Comparison of ENCODE assay signal across 21 mouse cellular contexts in the genomic region with DNA sequence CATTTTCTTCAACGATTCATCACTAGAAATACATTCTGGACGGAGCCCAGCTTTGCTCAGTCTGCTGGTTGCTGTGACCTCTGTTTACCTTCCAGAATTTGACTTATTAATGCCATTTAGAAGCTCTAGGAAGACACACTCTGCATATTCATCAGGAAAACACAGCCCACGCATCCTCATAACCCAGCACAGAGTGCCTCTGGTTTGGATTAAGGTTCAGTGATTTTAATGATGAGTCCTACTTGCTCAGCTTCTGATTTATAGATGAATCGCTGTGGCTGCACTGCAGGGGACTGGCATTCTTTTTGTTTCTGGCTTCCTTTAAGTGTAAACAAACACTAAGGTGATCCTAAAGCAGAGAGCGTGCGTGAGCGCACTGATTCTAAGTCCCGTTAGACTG.
DNase-seq lines count a peak whose midpoint lies in the region; ATAC-seq and TF ChIP-seq lines count a peak whose summit lies in the region.
"Had no signal": no experiment of that assay in that cellular context is flagged by ENCODE, and none has a peak within 500 bp of the region (broad histone marks: within the 10 kb centered on the region; RNA-seq: fewer than 3 reads in every experiment).

No protein-coding gene starts in this region.

- no peak overlapping the region for H3K9ac ChIP-seq in kidney, postnatal 0 days (ENCODE audit: low read depth, low read length)
- no peak overlapping the region for H3K9ac ChIP-seq in kidney, embryonic 16.5 days (replicated peaks; ENCODE audit: low read length)
- no peak overlapping the region for H3K9ac ChIP-seq in neural tube, embryonic 13.5 days
- H3K9ac ChIP-seq: embryonic facial prominence, embryonic 12.5 days; forebrain, embryonic 13.5 days; forebrain, postnatal 0 days had no signal

- peak; percentile 62 for DNase-seq in heart, adult 11 months
- DNase-seq in heart, postnatal 25 days (ENCODE audit: low spot score): no peak
- peak; percentile 24 for DNase-seq in kidney, postnatal 0 days (ENCODE audit: low spot score)
- no peak for DNase-seq in embryo, embryonic 11 days
- no peak for DNase-seq in right cerebral cortex, postnatal 10 days (ENCODE audit: low spot score in 2 of 2)
- DNase-seq: adrenal gland, postnatal 14 days; cerebellum, adult 18-20 months; cerebellum, adult 9-11 months; forebrain, postnatal 0 days; gastrocnemius, adult 2 months; gastrocnemius, postnatal 36 days; heart, adult 18-20 months; heart, postnatal 10 days had no signal

- H3K27ac ChIP-seq in kidney, postnatal 0 days: no peak overlapping the region
- no peak overlapping the region for H3K27ac ChIP-seq in kidney, embryonic 16.5 days (ENCODE audit: low read length)
- H3K27ac ChIP-seq in neural tube, embryonic 13.5 days (replicated peaks): peak overlapping the region; percentile 40; the same call in 1 of the 2 replicates
- H3K27ac ChIP-seq: embryonic facial prominence, embryonic 12.5 days; forebrain, embryonic 13.5 days; gastrocnemius, adult 2 months; heart, embryonic 10.5 days had no signal

- intact Hi-C loops in heart, postnatal 25 days (cut with DNase I): no loop called here

- no peaks in the 10 kb centered on the region for H3K9me3 ChIP-seq in kidney, postnatal 0 days (replicated peaks; ENCODE audit: low read length)
- peaks cover 6% of the 10 kb centered on the region; the same call in 1 of the 2 replicates for H3K9me3 ChIP-seq in kidney, embryonic 16.5 days (ENCODE audit: low read length)
- H3K9me3 ChIP-seq in neural tube, embryonic 13.5 days: no peaks in the 10 kb centered on the region
- H3K9me3 ChIP-seq: embryonic facial prominence, embryonic 12.5 days; forebrain, embryonic 13.5 days; heart, embryonic 10.5 days had no signal

- 42% methylated on average over 8 of the region's 8 CpGs for WGBS in kidney, postnatal 0 days
- WGBS in kidney, embryonic 16.5 days: 47% methylated on average over 8 of the region's 8 CpGs
- WGBS in neural tube, embryonic 13.5 days: 49% methylated on average over 8 of the region's 8 CpGs

- no peak for TF ChIP-seq CTCF in kidney, postnatal 0 days (IDR thresholded peaks at IDR 0.05; ENCODE audit: low read depth)

- no peak for ATAC-seq in kidney, postnatal 0 days (replicated peaks; ENCODE audit: low FRiP score, low read depth)
- no peak for ATAC-seq in kidney, embryonic 16.5 days (ENCODE audit: low FRiP score, low TSS enrichment)
- peak; percentile 11; the same call in 1 of the 2 replicates for ATAC-seq in neural tube, embryonic 13.5 days (ENCODE audit: low read depth)
- ATAC-seq: activated CD4-positive, CD25-positive, alpha-beta regulatory T cell, adult 4 months; forebrain, embryonic 13.5 days; forebrain, postnatal 0 days; intestine, embryonic 16.5 days; Patski had no signal

- no peak overlapping the region for H3K4me3 ChIP-seq in kidney, postnatal 0 days (replicated peaks; ENCODE audit: low read depth, low read length)
- H3K4me3 ChIP-seq in kidney, embryonic 16.5 days (ENCODE audit: low read length): no peak overlapping the region
- H3K4me3 ChIP-seq in neural tube, embryonic 13.5 days: no peak overlapping the region
- H3K4me3 ChIP-seq: embryonic facial prominence, embryonic 12.5 days; forebrain, embryonic 13.5 days; gastrocnemius, adult 2 months; heart, embryonic 10.5 days had no signal

- H3K4me1 ChIP-seq in kidney, postnatal 0 days (replicated peaks; ENCODE audit: insufficient read depth, low read length): no peaks in the 10 kb centered on the region
- H3K4me1 ChIP-seq in kidney, embryonic 16.5 days (ENCODE audit: insufficient read depth, low read length): no peaks in the 10 kb centered on the region
- H3K4me1 ChIP-seq in neural tube, embryonic 13.5 days (replicated peaks): peaks cover 11% of the 10 kb centered on the region
- H3K4me1 ChIP-seq: embryonic facial prominence, embryonic 12.5 days; forebrain, embryonic 13.5 days; heart, embryonic 10.5 days had no signal

- H3K4me2 ChIP-seq in kidney, postnatal 0 days (ENCODE audit: low read length): no peak overlapping the region
- no peak overlapping the region for H3K4me2 ChIP-seq in kidney, embryonic 16.5 days (replicated peaks; ENCODE audit: low read depth, low read length)
- no peak overlapping the region for H3K4me2 ChIP-seq in neural tube, embryonic 13.5 days
- H3K4me2 ChIP-seq: embryonic facial prominence, embryonic 12.5 days; forebrain, embryonic 13.5 days had no signal

- no peaks in the 10 kb centered on the region for H3K36me3 ChIP-seq in kidney, postnatal 0 days (ENCODE audit: insufficient read depth, low read length)
- no peaks in the 10 kb centered on the region for H3K36me3 ChIP-seq in kidney, embryonic 16.5 days (ENCODE audit: insufficient read depth, low read length)
- H3K36me3 ChIP-seq in neural tube, embryonic 13.5 days: no peaks in the 10 kb centered on the region
- H3K36me3 ChIP-seq: embryonic facial prominence, embryonic 12.5 days; heart, embryonic 10.5 days had no signal

- H3K27me3 ChIP-seq in kidney, postnatal 0 days (ENCODE audit: insufficient read depth, low read length): no peaks in the 10 kb centered on the region
- H3K27me3 ChIP-seq in kidney, embryonic 16.5 days (ENCODE audit: insufficient read depth, low read length): no peaks in the 10 kb centered on the region
- H3K27me3 ChIP-seq in neural tube, embryonic 13.5 days: no peaks in the 10 kb centered on the region
- H3K27me3 ChIP-seq: embryonic facial prominence, embryonic 12.5 days; forebrain, embryonic 13.5 days; Patski had no signal

Comparison
In these comparisons a context has a peak if more than half of its experiments do, and no peak if none do; other contexts are left out.
1. DNase-seq: peak in heart, adult 11 months (single experiment) and kidney, postnatal 0 days (single experiment); none in heart, postnatal 25 days (single experiment), embryo, embryonic 11 days (single experiment) and right cerebral cortex, postnatal 10 days (0 of 2).